Mouse (Mus musculus): ENCODE results near the gene Abca8b. TPM values are rescaled to one million over a fixed set of nuclear protein-coding genes. Genes with fewer than 3 reads are reported as not detected.

Gene Abca8b
- polyA plus RNA-seq, 1 experiment from 2014 or later, result 6.4 TPM

GRCm38 (mm10) chr11:109893894-109894804 is 101.5 kb downstream of the Abca8b start:
- H3K27ac ChIP-seq (replicated peaks), result no peak overlapping the region
- no peaks in the 10 kb centered on the region for H3K36me3 ChIP-seq (replicated peaks)
- no peak overlapping the region for H3K9ac ChIP-seq
- H3K27me3 ChIP-seq, result no peaks in the 10 kb centered on the region
- no peaks in the 10 kb centered on the region for H3K4me1 ChIP-seq (replicated peaks)
- ATAC-seq (ENCODE audit: insufficient read depth), result no peak
- H3K4me2 ChIP-seq, result no peak overlapping the region
- no peaks in the 10 kb centered on the region for H3K9me3 ChIP-seq (replicated peaks)
- WGBS (ENCODE audit: insufficient replicate concordance), result 49% methylated on average over 3 of the region's 3 CpGs
- H3K4me3 ChIP-seq (replicated peaks), result no peak overlapping the region

- Histone ChIP-seq H3K27ac (replicated peaks) (no peak overlapping the region), H3K4me2 (no peak overlapping the region), H3K9ac (no peak overlapping the region), H3K4me3 (replicated peaks) (no peak overlapping the region), H3K36me3 (replicated peaks) (no peaks in the 10 kb centered on the region), H3K4me1 (replicated peaks) (no peaks in the 10 kb centered on the region), H3K9me3 (replicated peaks) (no peaks in the 10 kb centered on the region), H3K27me3 (no peaks in the 10 kb centered on the region)
- ATAC-seq (ENCODE audit: insufficient read depth), result no peak
- 60% methylated on average over 4 of the region's 4 CpGs for WGBS (ENCODE audit: insufficient replicate concordance)
Measured at GRCm38 (mm10) chr11:109891989-109892386, 103.7 kb downstream of the Abca8b start.

DNA sequence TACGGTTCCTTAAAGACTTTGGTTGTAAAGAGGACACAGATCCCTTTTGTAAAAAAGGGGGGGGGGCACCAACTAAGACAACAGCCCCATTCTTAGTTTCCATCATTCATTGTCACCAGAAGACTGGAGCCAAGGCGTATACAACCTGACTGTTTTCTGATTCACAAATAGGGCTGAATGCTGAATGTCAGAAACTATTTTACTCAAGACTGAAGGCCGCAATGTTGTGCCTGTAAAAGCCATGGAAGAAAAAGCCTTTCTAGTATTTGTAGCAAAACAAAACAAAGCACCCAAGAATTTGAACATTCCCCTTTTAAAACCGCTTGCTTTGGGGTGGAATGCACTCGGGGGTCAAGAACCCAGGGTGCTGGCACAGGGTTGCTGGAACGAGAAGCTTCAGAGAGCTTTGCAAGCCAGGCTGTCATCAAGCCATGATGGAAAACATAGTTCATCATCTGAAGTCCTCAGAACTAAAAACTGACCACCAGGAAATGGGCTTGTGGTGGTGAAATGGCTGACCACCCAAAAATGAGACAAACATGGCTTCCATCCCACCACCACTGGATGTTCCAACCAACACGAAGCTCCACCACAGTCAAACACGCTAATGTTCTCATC is 104.2 kb downstream of the Abca8b start:
- H3K27ac ChIP-seq (replicated peaks), result no peak overlapping the region
- no peaks in the 10 kb centered on the region for H3K9me3 ChIP-seq (replicated peaks)
- no peaks in the 10 kb centered on the region for H3K27me3 ChIP-seq
- no peaks in the 10 kb centered on the region for H3K36me3 ChIP-seq (replicated peaks)
- H3K4me1 ChIP-seq (replicated peaks), result no peaks in the 10 kb centered on the region
- WGBS (ENCODE audit: insufficient replicate concordance), result 72% methylated on average over 8 of the region's 8 CpGs
- H3K9ac ChIP-seq, result no peak overlapping the region
- no peak overlapping the region for H3K4me3 ChIP-seq (replicated peaks)
- H3K4me2 ChIP-seq, result no peak overlapping the region
- ATAC-seq (ENCODE audit: insufficient read depth), result no peak

DNA sequence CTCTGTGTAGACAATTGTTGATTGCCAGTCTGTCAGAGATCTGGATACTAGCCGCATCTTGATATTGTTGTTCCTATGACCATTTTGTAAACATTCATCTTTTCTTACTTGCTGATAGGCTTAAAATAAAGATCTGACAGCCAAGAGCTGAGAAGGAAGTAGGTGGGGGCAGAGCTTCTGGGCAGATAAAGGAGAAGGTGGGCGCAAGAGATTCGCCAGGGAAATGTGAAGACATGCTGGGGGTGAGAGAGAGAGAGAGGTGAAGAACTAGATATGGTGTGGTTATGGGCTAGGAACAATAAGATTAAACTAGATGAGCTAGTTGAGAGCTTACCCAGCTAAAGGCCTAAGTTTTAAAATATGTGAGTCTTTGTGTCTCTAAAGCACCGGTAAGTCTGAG is 106.0 kb downstream of the Abca8b start:
- 57% methylated on average over 4 of the region's 4 CpGs for WGBS (ENCODE audit: insufficient replicate concordance)
- ATAC-seq (ENCODE audit: insufficient read depth), result no peak
- H3K4me2 ChIP-seq, result no peak overlapping the region

GRCm38 (mm10) chr11:109886757-109887156 is 108.9 kb downstream of the Abca8b start:
- H3K4me3 ChIP-seq (replicated peaks), result no peak overlapping the region
- H3K27ac ChIP-seq (replicated peaks), result no peak overlapping the region
- H3K4me1 ChIP-seq (replicated peaks), result no peaks in the 10 kb centered on the region
- no peaks in the 10 kb centered on the region for H3K36me3 ChIP-seq (replicated peaks)
- no peak overlapping the region for H3K9ac ChIP-seq
- 53% methylated on average over 4 of the region's 4 CpGs for WGBS (ENCODE audit: insufficient replicate concordance)
- no peak overlapping the region for H3K4me2 ChIP-seq
- no peak for ATAC-seq (ENCODE audit: insufficient read depth)
- H3K27me3 ChIP-seq, result no peaks in the 10 kb centered on the region
- no peaks in the 10 kb centered on the region for H3K9me3 ChIP-seq (replicated peaks)

More for the DNA sequence above, 106.0 kb downstream of the Abca8b start:
- no peaks in the 10 kb centered on the region for H3K4me1 ChIP-seq (replicated peaks)
- H3K27me3 ChIP-seq, result no peaks in the 10 kb centered on the region
- H3K27ac ChIP-seq (replicated peaks), result no peak overlapping the region
- no peaks in the 10 kb centered on the region for H3K36me3 ChIP-seq (replicated peaks)
- no peak overlapping the region for H3K4me3 ChIP-seq (replicated peaks)
- H3K9me3 ChIP-seq (replicated peaks), result no peaks in the 10 kb centered on the region
- no peak overlapping the region for H3K9ac ChIP-seq

- Histone ChIP-seq H3K9ac (no peak overlapping the region), H3K4me1 (replicated peaks) (no peaks in the 10 kb centered on the region), H3K27me3 (no peaks in the 10 kb centered on the region), H3K9me3 (replicated peaks) (no peaks in the 10 kb centered on the region), H3K4me2 (no peak overlapping the region), H3K36me3 (replicated peaks) (no peaks in the 10 kb centered on the region), H3K4me3 (replicated peaks) (no peak overlapping the region), H3K27ac (replicated peaks) (no peak overlapping the region)
- ATAC-seq (ENCODE audit: insufficient read depth), result no peak
- 57% methylated on average over 3 of the region's 3 CpGs for WGBS (ENCODE audit: insufficient replicate concordance)
Measured at GRCm38 (mm10) chr11:109885521-109885920, 110.1 kb downstream of the Abca8b start.

DNA sequence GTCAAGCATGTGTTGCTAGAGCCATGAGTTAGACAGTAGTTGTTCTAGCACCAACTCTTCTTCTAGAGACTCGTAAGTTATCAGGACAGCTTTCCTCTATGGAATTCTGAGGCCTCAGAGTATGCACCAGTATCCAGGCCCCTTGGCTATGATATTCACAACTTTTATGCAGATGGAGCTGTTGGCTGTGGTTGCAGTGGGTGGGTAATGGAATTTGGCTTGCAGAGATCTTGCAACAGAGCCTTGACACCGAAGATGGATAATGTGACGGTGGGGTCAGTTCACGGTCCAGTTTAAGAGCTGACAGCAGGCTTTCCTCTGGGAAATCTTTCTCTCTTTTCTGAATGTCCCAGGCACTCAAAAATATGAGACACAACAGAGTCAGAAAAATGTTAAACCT is 110.8 kb downstream of the Abca8b start:
- ATAC-seq (ENCODE audit: insufficient read depth), result no peak
- H3K4me1 ChIP-seq (replicated peaks), result no peaks in the 10 kb centered on the region

DNA sequence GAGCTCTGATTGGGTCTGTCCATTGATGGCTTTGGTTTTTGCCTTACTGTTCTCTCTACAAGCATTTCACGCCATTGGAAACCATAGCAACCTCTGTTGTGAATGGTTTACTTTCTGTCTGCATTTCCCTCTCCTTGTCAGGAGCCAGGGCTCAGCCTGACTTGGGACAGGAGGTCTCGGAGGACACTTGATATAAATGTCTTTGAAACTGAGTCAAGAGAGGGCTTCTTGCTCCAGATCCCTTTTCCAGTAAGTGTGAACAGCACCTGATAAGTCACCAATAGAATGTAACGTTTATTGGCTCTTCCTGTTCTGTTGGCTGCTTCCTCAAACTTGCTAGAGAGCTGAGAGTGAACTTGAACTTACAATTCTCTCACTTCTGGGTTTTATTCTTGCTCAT is 111.5 kb downstream of the Abca8b start:
- no peaks in the 10 kb centered on the region for H3K27me3 ChIP-seq
- WGBS (ENCODE audit: insufficient replicate concordance), result 17% methylated on average over 3 of the region's 3 CpGs

More for the DNA sequence above, 110.8 kb downstream of the Abca8b start:
- WGBS (ENCODE audit: insufficient replicate concordance), result 66% methylated on average over 4 of the region's 4 CpGs
- H3K4me2 ChIP-seq, result no peak overlapping the region
- H3K36me3 ChIP-seq (replicated peaks), result no peaks in the 10 kb centered on the region
- H3K27me3 ChIP-seq, result no peaks in the 10 kb centered on the region
- no peaks in the 10 kb centered on the region for H3K9me3 ChIP-seq (replicated peaks)
- no peak overlapping the region for H3K27ac ChIP-seq (replicated peaks)
- H3K9ac ChIP-seq, result no peak overlapping the region
- H3K4me3 ChIP-seq (replicated peaks), result no peak overlapping the region

More for the DNA sequence above, 111.5 kb downstream of the Abca8b start:
- no peak overlapping the region for H3K4me3 ChIP-seq (replicated peaks)
- no peak overlapping the region for H3K4me2 ChIP-seq
- H3K27ac ChIP-seq (replicated peaks), result no peak overlapping the region
- no peaks in the 10 kb centered on the region for H3K9me3 ChIP-seq (replicated peaks)
- H3K9ac ChIP-seq, result no peak overlapping the region
- no peaks in the 10 kb centered on the region for H3K4me1 ChIP-seq (replicated peaks)
- no peak for ATAC-seq (ENCODE audit: insufficient read depth)
- H3K36me3 ChIP-seq (replicated peaks), result no peaks in the 10 kb centered on the region

Other genes with a start within 250 kb of the Abca8b start
- gene 1700012B07Rik, start 167.8 kb downstream of the Abca8b start, polyA plus RNA-seq (2015; fragmentation: Nextera tagmentation; extraction: Ambion mirVana), result not detected in 2 replicates
- 1.6 and 3.8 TPM in 2 replicates for gene Abca8a, start 100.1 kb upstream of the Abca8b start, polyA plus RNA-seq (2015; fragmentation: Nextera tagmentation; extraction: Ambion mirVana)
- 1.1 and 1.2 TPM in 2 replicates for gene Abca9, start 172.4 kb upstream of the Abca8b start, polyA plus RNA-seq (2015; fragmentation: Nextera tagmentation; extraction: Ambion mirVana)